Comparison of ENCODE assay signal across 8 mouse cellular contexts in genomic region chr11:98446213-98446561, GRCm38 (mm10). TPM values are rescaled to one million over a fixed set of nuclear protein-coding genes. Genes with fewer than 3 reads are reported as not detected.
DNase-seq lines count a peak whose midpoint lies in the region; ATAC-seq and TF ChIP-seq lines count a peak whose summit lies in the region.

Grb7 (plus strand) TSS chr11:98446394.

- no peak for TF ChIP-seq POLR2A in small intestine, adult 2 months (IDR thresholded peaks at IDR 0.05; ENCODE audit: low read depth, low read length)

- H3K9ac ChIP-seq in lung, postnatal 0 days (replicated peaks; ENCODE audit: low read depth) = peak within 1 kb of the TSS; percentile 39; the same call in 1 of the 2 replicates

- peak within 1 kb of the TSS; percentile 52 for H3K4me2 ChIP-seq in lung, postnatal 0 days (replicated peaks; ENCODE audit: low read depth, low read length)

- WGBS in lung, postnatal 0 days = 4% methylated on average over 5 of the region's 5 CpGs
- 3% methylated on average over 5 of the region's 5 CpGs for WGBS in limb, embryonic 10.5 days
- 6% methylated on average over 5 of the region's 5 CpGs for WGBS in small intestine, adult 2 months

- ATAC-seq in lung, postnatal 0 days = peak; percentile 4; the same call in 1 of the 2 replicates

- H3K27ac ChIP-seq in lung, postnatal 0 days (ENCODE audit: low read length) = peak within 1 kb of the TSS; percentile 85
- peak within 1 kb of the TSS; percentile 72 for H3K27ac ChIP-seq in limb, embryonic 10.5 days
- peak within 1 kb of the TSS; percentile 96 for H3K27ac ChIP-seq in small intestine, adult 2 months (ENCODE audit: insufficient read depth, low read depth, low read length)

- peak; percentile 70 for DNase-seq in embryo, embryonic 10 days (ENCODE audit: low spot score)
- DNase-seq in embryo, embryonic 10.5 days (ENCODE audit: low spot score) = no peak
- DNase-seq in lung, postnatal 0 days (ENCODE audit: low spot score) = no peak
- DNase-seq in lung, postnatal 25 days (ENCODE audit: low spot score) = no peak
- DNase-seq in limb, embryonic 10.5 days (ENCODE audit: low spot score) = no peak
- DNase-seq in ovary, postnatal 36 days (ENCODE audit: low spot score) = no peak
- no peak for DNase-seq in layer of hippocampus, adult 9-10 months (ENCODE audit: low spot score)

- H3K27me3 ChIP-seq in lung, postnatal 0 days (replicated peaks; ENCODE audit: insufficient read depth, low read length) = no peaks in the 10 kb centered on the region
- peaks cover 57% of the 10 kb centered on the region for H3K27me3 ChIP-seq in limb, embryonic 10.5 days (ENCODE audit: low read depth, poor library complexity, severe bottlenecking)
- H3K27me3 ChIP-seq in small intestine, adult 2 months (ENCODE audit: control insufficient read depth, insufficient read depth, low read length) = no peaks in the 10 kb centered on the region

- TF ChIP-seq CTCF in lung, postnatal 0 days (IDR thresholded peaks at IDR 0.05) = no peak
- TF ChIP-seq CTCF in small intestine, adult 2 months (IDR thresholded peaks at IDR 0.05; ENCODE audit: extremely low read depth, insufficient read length, insufficient replicate concordance, low read depth, low read length) = no peak

- peak within 1 kb of the TSS; percentile 46 for H3K4me3 ChIP-seq in lung, postnatal 0 days (ENCODE audit: low read depth, low read length)
- peak within 1 kb of the TSS; percentile 27 for H3K4me3 ChIP-seq in limb, embryonic 10.5 days
- H3K4me3 ChIP-seq in small intestine, adult 2 months (ENCODE audit: low read depth, low read length) = peak within 1 kb of the TSS; percentile 72

- no peaks in the 10 kb centered on the region for H3K36me3 ChIP-seq in lung, postnatal 0 days (ENCODE audit: insufficient read depth, low read length)
- H3K36me3 ChIP-seq in limb, embryonic 10.5 days = no peaks in the 10 kb centered on the region
- H3K36me3 ChIP-seq in small intestine, adult 2 months (ENCODE audit: control insufficient read depth, insufficient read depth, low read length) = peaks cover 8% of the 10 kb centered on the region

- H3K4me1 ChIP-seq in lung, postnatal 0 days (ENCODE audit: insufficient read depth, low read depth, low read length) = no peaks in the 10 kb centered on the region
- peaks cover 35% of the 10 kb centered on the region for H3K4me1 ChIP-seq in limb, embryonic 10.5 days
- H3K4me1 ChIP-seq in small intestine, adult 2 months (ENCODE audit: control insufficient read depth, insufficient read depth, insufficient read length, low read length) = peaks cover 21% of the 10 kb centered on the region; the same call in 1 of the 2 replicates

- H3K9me3 ChIP-seq in lung, postnatal 0 days (ENCODE audit: low read length) = no peaks in the 10 kb centered on the region
- H3K9me3 ChIP-seq in limb, embryonic 10.5 days (replicated peaks) = no peaks in the 10 kb centered on the region

- TF ChIP-seq EP300 in lung, postnatal 0 days (IDR thresholded peaks at IDR 0.05) = no peak

RNA-seq across cellular contexts. Expression of gene Grb7, which starts in this region (rescaled TPM):
- 30.7 and 33.1 TPM in 2 replicates for polyA plus RNA-seq in lung, postnatal 0 days (2015; fragmentation: Nextera tagmentation; extraction: Ambion mirVana)
- polyA plus RNA-seq in limb, embryonic 10.5 days (2016; fragmentation: Nextera tagmentation; extraction: Ambion mirVana) = 6.4 and 9.5 TPM in 2 replicates
- polyA plus RNA-seq in small intestine, adult 2 months (2012; rRNA removed) = 33.0 and 137 TPM in 2 replicates
